Mouse (Mus musculus) right cerebral cortex, postnatal 25 days (tissue): Measurements from ENCODE around the gene Pdzd7.

ENCODE experiments used
- DNase-seq: peaks from one replicate; pipeline ENCODE4 v3.0.0; 2022

The Pdzd7 gene

GRCm38 (mm10) chr19:45007425-45008191 is 37.9 kb downstream of the Pdzd7 start:
- no peak for DNase-seq

- no peak for DNase-seq
Observed at GRCm38 (mm10) chr19:45007021-45007420, 38.5 kb downstream of the Pdzd7 start.

- DNase-seq = peak; percentile 95
Observed at GRCm38 (mm10) chr19:45005957-45006712, 39.4 kb downstream of the Pdzd7 start, which contains the start of gene Mrpl43. Mrpl43 (minus strand) TSS chr19:45006442.

GRCm38 (mm10) chr19:45005444-45005843 is 40.1 kb downstream of the Pdzd7 start, which contains the start of gene Twnk:
Twnk (plus strand) TSS chr19:45005663.
- no peak for DNase-seq

GRCm38 (mm10) chr19:45003740-45004516 is 41.6 kb downstream of the Pdzd7 start:
- DNase-seq = no peak

- DNase-seq = no peak
Observed at GRCm38 (mm10) chr19:45002301-45002700, 43.2 kb downstream of the Pdzd7 start.

GRCm38 (mm10) chr19:44999647-45000046 is 45.9 kb downstream of the Pdzd7 start:
- no peak for DNase-seq

GRCm38 (mm10) chr19:44997786-44998185 is 47.7 kb downstream of the Pdzd7 start:
- DNase-seq = no peak

GRCm38 (mm10) chr19:44992712-44993111 is 52.8 kb downstream of the Pdzd7 start:
- no peak for DNase-seq

- no peak for DNase-seq
Observed at GRCm38 (mm10) chr19:44992246-44992645, 53.3 kb downstream of the Pdzd7 start.

GRCm38 (mm10) chr19:44991031-44991430 is 54.5 kb downstream of the Pdzd7 start:
- DNase-seq = no peak

GRCm38 (mm10) chr19:44989567-44990495 is 55.7 kb downstream of the Pdzd7 start:
- no peak for DNase-seq

GRCm38 (mm10) chr19:44988831-44989566 is 56.5 kb downstream of the Pdzd7 start, which contains the start of gene Sema4g:
Sema4g (plus strand) TSS chr19:44989101.
- peak; percentile 40 for DNase-seq

- DNase-seq = no peak
Observed at GRCm38 (mm10) chr19:44988321-44988720, 57.2 kb downstream of the Pdzd7 start.

GRCm38 (mm10) chr19:44987851-44988250 is 57.7 kb downstream of the Pdzd7 start:
- DNase-seq = peak; percentile 54

GRCm38 (mm10) chr19:44987004-44987403 is 58.5 kb downstream of the Pdzd7 start:
- DNase-seq = no peak

- no peak for DNase-seq
Observed at GRCm38 (mm10) chr19:44985159-44985988, 60.1 kb downstream of the Pdzd7 start.

- DNase-seq = no peak
Observed at GRCm38 (mm10) chr19:44984420-44984819, 61.1 kb downstream of the Pdzd7 start.

GRCm38 (mm10) chr19:44983366-44983765 is 62.2 kb downstream of the Pdzd7 start:
- no peak for DNase-seq

GRCm38 (mm10) chr19:44982477-44983115 is 62.9 kb downstream of the Pdzd7 start:
- DNase-seq = no peak
